Mouse (Mus musculus): Measurements from ENCODE around the gene Hnrnpab.

Gene Hnrnpab

GRCm38 (mm10) chr11:51605602-51606446 lies 823 bp downstream of the Hnrnpab start:
- DNase-seq (ENCODE audit: low read depth, low spot score): peak; percentile 74

- no peak for DNase-seq (ENCODE audit: low read depth, low spot score)
These were observed 4.4 kb downstream of the Hnrnpab start for GRCm38 (mm10) chr11:51602253-51602652.

GRCm38 (mm10) chr11:51597553-51597952 lies 9.1 kb downstream of the Hnrnpab start:
- no peak for DNase-seq (ENCODE audit: low read depth, low spot score)

- DNase-seq (ENCODE audit: low read depth, low spot score): no peak
These were observed 11.1 kb downstream of the Hnrnpab start for GRCm38 (mm10) chr11:51595459-51596083.

GRCm38 (mm10) chr11:51594715-51595350 lies 11.8 kb downstream of the Hnrnpab start:
- DNase-seq (ENCODE audit: low read depth, low spot score): no peak

GRCm38 (mm10) chr11:51593849-51594248 lies 12.8 kb downstream of the Hnrnpab start:
- DNase-seq (ENCODE audit: low read depth, low spot score): no peak

- DNase-seq (ENCODE audit: low read depth, low spot score): no peak
These were observed 13.3 kb downstream of the Hnrnpab start for GRCm38 (mm10) chr11:51593368-51593767.

GRCm38 (mm10) chr11:51591915-51592314 lies 14.7 kb downstream of the Hnrnpab start:
- DNase-seq (ENCODE audit: low read depth, low spot score): no peak

- DNase-seq (ENCODE audit: low read depth, low spot score): no peak
These were observed 15.5 kb downstream of the Hnrnpab start for GRCm38 (mm10) chr11:51591168-51591567.

- no peak for DNase-seq (ENCODE audit: low read depth, low spot score)
These were observed 16.6 kb downstream of the Hnrnpab start for GRCm38 (mm10) chr11:51590002-51590401.

GRCm38 (mm10) chr11:51588833-51589232 lies 17.8 kb downstream of the Hnrnpab start:
- DNase-seq (ENCODE audit: low read depth, low spot score): no peak

- no peak for DNase-seq (ENCODE audit: low read depth, low spot score)
These were observed 19.6 kb downstream of the Hnrnpab start for GRCm38 (mm10) chr11:51587059-51587458.

GRCm38 (mm10) chr11:51586411-51586810 lies 20.2 kb downstream of the Hnrnpab start:
- DNase-seq (ENCODE audit: low read depth, low spot score): no peak

- DNase-seq (ENCODE audit: low read depth, low spot score): no peak
These were observed 20.9 kb downstream of the Hnrnpab start for GRCm38 (mm10) chr11:51585608-51586252.

- peak; percentile 96 for DNase-seq (ENCODE audit: low read depth, low spot score)
These were observed 22.0 kb downstream of the Hnrnpab start, which contains the start of gene Phykpl for GRCm38 (mm10) chr11:51584431-51585248. Gene Phykpl, plus strand, starts transcription at chr11:51584757.

- DNase-seq (ENCODE audit: low read depth, low spot score): no peak
These were observed 22.6 kb downstream of the Hnrnpab start for GRCm38 (mm10) chr11:51584057-51584430.

- DNase-seq (ENCODE audit: low read depth, low spot score): peak; percentile 83
These were observed 23.9 kb downstream of the Hnrnpab start for GRCm38 (mm10) chr11:51582713-51583112.

- no peak for DNase-seq (ENCODE audit: low read depth, low spot score)
These were observed 27.6 kb downstream of the Hnrnpab start for GRCm38 (mm10) chr11:51579024-51579423.

GRCm38 (mm10) chr11:51577587-51577986 lies 29.1 kb downstream of the Hnrnpab start:
- no peak for DNase-seq (ENCODE audit: low read depth, low spot score)

- DNase-seq (ENCODE audit: low read depth, low spot score): no peak
These were observed 30.2 kb downstream of the Hnrnpab start for GRCm38 (mm10) chr11:51576454-51576853.

GRCm38 (mm10) chr11:51568801-51569200 lies 37.8 kb downstream of the Hnrnpab start:
- DNase-seq (ENCODE audit: low read depth, low spot score): no peak

Measured in forelimb bud, embryonic 11.5 days (tissue).